Mouse (Mus musculus) left cerebral cortex, postnatal 25 days (tissue): ENCODE data around the gene Tmem212. TPM values are rescaled to one million over a fixed set of nuclear protein-coding genes. Genes with fewer than 3 reads are reported as not detected.

Experiments
- DNase-seq, 2 experiments: peaks; one replicate each; pipeline ENCODE4 v3.0.0; 2022; ENCODE audit warnings: low spot score in 2 of 2, mixed read lengths in 1 of 2
- intact Hi-C: fragments of 180-260 bp; cut with DNase I; formaldehyde crosslinking; loops from one replicate; pipeline ENCODE4 v1.15.1; 2025
- total RNA-seq, 2 experiments: library from RNA; stranded (reverse); gene quantifications; 2 replicates each; pipeline ENCODE4 v1.2.3; 2021

The Tmem212 gene
- total RNA-seq, 2 experiments from 2014 or later: not detected

- intact Hi-C loops: no loop called here
- DNase-seq: no peak
Measured at GRCm38 (mm10) chr3:27858441-27859115, 37.6 kb downstream of the Tmem212 start.

- intact Hi-C loops: no loop called here
- DNase-seq: no peak
Measured at GRCm38 (mm10) chr3:27856288-27856687, 39.9 kb downstream of the Tmem212 start.

- no peak for DNase-seq
- intact Hi-C loops: no loop called here
Measured at GRCm38 (mm10) chr3:27854431-27855180, 41.6 kb downstream of the Tmem212 start.

- no peak for DNase-seq
- intact Hi-C loops: no loop called here
Measured at GRCm38 (mm10) chr3:27843266-27843665, 52.9 kb downstream of the Tmem212 start.

- no peak for DNase-seq
- intact Hi-C loops: no loop called here
Measured at GRCm38 (mm10) chr3:27842856-27843255, 53.3 kb downstream of the Tmem212 start.

- intact Hi-C loops: no loop called here
- no peak for DNase-seq
Measured at GRCm38 (mm10) chr3:27840311-27840710, 55.9 kb downstream of the Tmem212 start.

- intact Hi-C loops: no loop called here
- no peak for DNase-seq
Measured at GRCm38 (mm10) chr3:27839795-27840194, 56.4 kb downstream of the Tmem212 start.

GRCm38 (mm10) chr3:27839231-27839630, 56.9 kb downstream of the Tmem212 start:
- intact Hi-C loops: no loop called here
- no peak for DNase-seq

GRCm38 (mm10) chr3:27836297-27836696, 59.9 kb downstream of the Tmem212 start:
- no peak for DNase-seq
- intact Hi-C loops: no loop called here

- DNase-seq: no peak
- intact Hi-C loops: no loop called here
Measured at GRCm38 (mm10) chr3:27835786-27836185, 60.4 kb downstream of the Tmem212 start.

GRCm38 (mm10) chr3:27828755-27829154, 67.4 kb downstream of the Tmem212 start:
- intact Hi-C loops: no loop called here
- DNase-seq: no peak

- intact Hi-C loops: no loop called here
- DNase-seq: no peak
Measured at GRCm38 (mm10) chr3:27827236-27827635, 68.9 kb downstream of the Tmem212 start.

- no peak for DNase-seq
- intact Hi-C loops: no loop called here
Measured at GRCm38 (mm10) chr3:27825985-27826384, 70.2 kb downstream of the Tmem212 start.

Other genes with a start within 250 kb of the Tmem212 start
- 10 to 100 TPM; 26.5 to 30.0 TPM for gene Fndc3b, start 185.1 kb downstream of the Tmem212 start, total RNA-seq
- gene Pld1, start 42.3 kb upstream of the Tmem212 start, total RNA-seq: 1 to 10 TPM; 8.1 to 9.8 TPM